Mouse (Mus musculus) stomach, postnatal 0 days (tissue): ENCODE results near the gene Pcnx3.

ENCODE experiments used
- CTCF ChIP-seq: IDR thresholded peaks from 2 replicates; pipeline ENCODE4 v1.5.1; 2016; ENCODE audit warnings: antibody characterized with exemption, low read depth, mild to moderate bottlenecking, moderate library complexity
- EP300 ChIP-seq: optimal IDR thresholded peaks from 2 replicates; pipeline ENCODE3; 2016; ENCODE audit warnings: antibody characterized with exemption

- TF ChIP-seq CTCF, result no peak
- no peak for TF ChIP-seq EP300
Measured at GRCm38 (mm10) chr19:5636571-5637041, 52.1 kb downstream of the Pcnx3 start.
